ENCODE assay signal across 12 mouse cellular contexts in genomic region chr9:110676492-110676911, GRCm38 (mm10). TPM values are rescaled to one million over a fixed set of nuclear protein-coding genes. Genes with fewer than 3 reads are reported as not detected.
DNase-seq lines count a peak whose midpoint lies in the region; TF ChIP-seq lines count a peak whose summit lies in the region.
"Had no signal": no experiment of that assay in that cellular context is flagged by ENCODE, and none has a peak within 500 bp of the region (broad histone marks: within the 10 kb centered on the region; RNA-seq: fewer than 3 reads in every experiment).

No protein-coding gene starts in this region.

- H3K27ac ChIP-seq in gastrocnemius, adult 2 months = no peak overlapping the region
- H3K27ac ChIP-seq: kidney, embryonic 15.5 days; limb, embryonic 12.5 days had no signal

- TF ChIP-seq CTCF in gastrocnemius, adult 2 months (IDR thresholded peaks at IDR 0.05) = no peak

- intact Hi-C loops in gastrocnemius, postnatal 36 days (cut with DNase I) = no loop called here
- intact Hi-C loops in gastrocnemius, adult 2 months (cut with DNase I) = no loop called here

- DNase-seq in heart, adult 11 months = peak; percentile 96
- DNase-seq in heart, adult 8-10 months (ENCODE audit: low spot score) = no peak
- peak; percentile 44 for DNase-seq in thymus, postnatal 4 days
- no peak for DNase-seq in thymus, postnatal 36 days
- peak; percentile 55 to 64 for DNase-seq in lung, postnatal 4 days
- no peak for DNase-seq in gastrocnemius, postnatal 36 days
- DNase-seq in gastrocnemius, adult 2 months = no peak
- DNase-seq in left cerebral cortex, adult 8-10 months (ENCODE audit: low spot score in 2 of 2) = no peak
- DNase-seq: cerebellum, adult 2 months had no signal

- no peak overlapping the region for H3K4me3 ChIP-seq in gastrocnemius, adult 2 months
- H3K4me3 ChIP-seq: erythroblast, embryonic 14.5 days; kidney, embryonic 15.5 days; limb, embryonic 12.5 days had no signal

RNA-seq across cellular contexts. Expression of gene Ccdc12, which starts 20.2 kb away (rescaled TPM):
- 10 to 100 TPM; 56.2 to 69.2 (median 65.3) TPM for total RNA-seq in heart, adult 8-10 months (2022)
- total RNA-seq in gastrocnemius, postnatal 36 days (2021) = 10 to 100 TPM; 45.1 to 48.1 TPM
- 10 to 100 TPM; 43.4 to 51.7 TPM for total RNA-seq in gastrocnemius, adult 2 months (2021)
- 10 to 100 TPM; 69.7 to 73.5 (median 72.6) TPM for total RNA-seq in left cerebral cortex, adult 8-10 months (2022)

RNA-seq across cellular contexts. Expression of gene Nbeal2, which starts 22.5 kb away (rescaled TPM):
- 10 to 100 TPM in 1 of 4 experiments, 1 to 10 TPM in 3; 5.8 to 10.8 (median 8.5) TPM for total RNA-seq in heart, adult 8-10 months (2022)
- 1 to 10 TPM; 3.3 to 3.6 TPM for total RNA-seq in gastrocnemius, postnatal 36 days (2021)
- 1 to 10 TPM; 4.7 to 5.0 TPM for total RNA-seq in gastrocnemius, adult 2 months (2021)
- 10 to 100 TPM; 11.9 to 14.6 (median 12.6) TPM for total RNA-seq in left cerebral cortex, adult 8-10 months (2022)

RNA-seq across cellular contexts. Expression of gene Nradd, which starts 52.2 kb away (rescaled TPM):
- 1 to 10 TPM in 2 of 4 experiments, under 1 TPM in 2; 0.79 to 1.4 (median 0.97) TPM for total RNA-seq in heart, adult 8-10 months (2022)
- total RNA-seq in gastrocnemius, postnatal 36 days (2021) = 1 to 10 TPM in 1 of 2 experiments, under 1 TPM in 1; 0.91 to 1.2 TPM
- total RNA-seq in gastrocnemius, adult 2 months (2021) = 1 to 10 TPM in 1 of 2 experiments, under 1 TPM in 1; 0.64 to 1.2 TPM
- 1 to 10 TPM; 1.4 to 2.9 (median 2.6) TPM for total RNA-seq in left cerebral cortex, adult 8-10 months (2022)

Comparison
In these comparisons a context has a peak if more than half of its experiments do, and no peak if none do; other contexts are left out.
1. DNase-seq: peak in heart, adult 11 months (single experiment), thymus, postnatal 4 days (single experiment) and lung, postnatal 4 days (2 of 2); none in heart, adult 8-10 months (single experiment), thymus, postnatal 36 days (0 of 2), gastrocnemius, postnatal 36 days (0 of 2), gastrocnemius, adult 2 months (single experiment) and left cerebral cortex, adult 8-10 months (0 of 2).